Mouse (Mus musculus) heart, embryonic 10.5 days (tissue): ENCODE data around the gene Zfp185. TPM values are rescaled to one million over a fixed set of nuclear protein-coding genes. Genes with fewer than 3 reads are reported as not detected.

Source experiments
- DNase-seq: peaks from one replicate; pipeline ENCODE4 v3.0.0-alpha.2; 2017; ENCODE audit warnings: low spot score
- H3K27ac ChIP-seq: fragments of 300-500 bp; sonication (generic); 2 replicates; pipeline ENCODE4 v1.5.1; 2016; ENCODE audit warnings: mild to moderate bottlenecking
- H3K27me3 ChIP-seq: fragments of 300-500 bp; sonication (generic); 2 replicates; pipeline ENCODE4 v1.6.1; 2016; ENCODE audit warnings: mild to moderate bottlenecking; ENCODE audit not compliant: poor library complexity, insufficient read depth, severe bottlenecking
- H3K36me3 ChIP-seq: fragments of 300-500 bp; sonication (generic); 2 replicates; pipeline ENCODE4 v1.6.1; 2016; ENCODE audit warnings: mild to moderate bottlenecking, moderate library complexity
- H3K4me1 ChIP-seq: fragments of 300-500 bp; sonication (generic); 2 replicates; pipeline ENCODE4 v1.6.1; 2016; ENCODE audit warnings: mild to moderate bottlenecking
- H3K4me3 ChIP-seq: fragments of 300-500 bp; sonication (generic); 2 replicates; pipeline ENCODE4 v1.5.1; 2016; ENCODE audit warnings: mild to moderate bottlenecking, moderate library complexity
- H3K9me3 ChIP-seq: fragments of 300-500 bp; sonication (generic); 2 replicates; pipeline ENCODE4 v1.6.1; 2016; ENCODE audit warnings: mild to moderate bottlenecking, moderate library complexity
- WGBS: fragments of 180-500 bp; shearing (Covaris S2); methylation state at CpG from one replicate; pipeline ENCODE4 v1.1.7; 2016; 5-methylcytosine and 5-hydroxymethylcytosine counted together
- polyA plus RNA-seq: library from polyadenylated mRNA; unstranded; fragments of >200 nt; fragmentation: Nextera tagmentation; extraction: Ambion mirVana; gene quantifications from 2 replicates; pipeline ENCODE4 v1.2.1, GENCODE M21; 2016

Zfp185 gene
- polyA plus RNA-seq, 1 experiment from 2014 or later = 7.2 TPM

DNA sequence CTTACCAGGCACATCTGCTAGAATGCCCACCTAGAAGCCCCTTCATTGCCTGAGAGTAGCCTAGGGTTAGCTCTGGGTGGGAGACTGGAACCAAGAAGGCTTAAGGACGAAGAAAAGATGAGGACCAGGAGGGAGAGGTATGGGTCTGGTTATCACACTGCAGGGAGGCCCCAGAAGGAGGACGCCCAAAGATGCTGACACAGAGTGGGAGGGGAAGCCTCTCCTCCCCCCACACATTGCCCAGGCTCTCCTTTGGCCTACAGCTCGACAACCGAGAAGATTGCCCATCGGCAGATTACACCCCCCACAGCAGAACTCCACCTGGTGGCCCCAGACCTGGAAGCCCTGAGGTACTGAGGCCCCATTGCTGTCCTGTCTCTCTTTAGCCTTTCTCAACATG, 16.0 kb downstream of the Zfp185 start:
- 75% methylated on average over 5 of the region's 5 CpGs for WGBS
- H3K4me1 ChIP-seq = no peaks in the 10 kb centered on the region
- H3K4me3 ChIP-seq = no peak overlapping the region
- H3K27me3 ChIP-seq = peaks cover 22% of the 10 kb centered on the region; the same call in 1 of the 2 replicates
- no peak overlapping the region for H3K27ac ChIP-seq
- no peaks in the 10 kb centered on the region for H3K9me3 ChIP-seq
- no peaks in the 10 kb centered on the region for H3K36me3 ChIP-seq
- DNase-seq = no peak

- 51% methylated on average over 4 of the region's 4 CpGs for WGBS
- Histone ChIP-seq H3K4me1 (no peaks in the 10 kb centered on the region), H3K27me3 (peaks cover 10% of the 10 kb centered on the region; the same call in 1 of the 2 replicates), H3K9me3 (no peaks in the 10 kb centered on the region), H3K27ac (no peak overlapping the region), H3K36me3 (no peaks in the 10 kb centered on the region), H3K4me3 (no peak overlapping the region)
- no peak for DNase-seq
These were observed 18.5 kb downstream of the Zfp185 start for GRCm38 (mm10) chrX:73005678-73006077.

DNA sequence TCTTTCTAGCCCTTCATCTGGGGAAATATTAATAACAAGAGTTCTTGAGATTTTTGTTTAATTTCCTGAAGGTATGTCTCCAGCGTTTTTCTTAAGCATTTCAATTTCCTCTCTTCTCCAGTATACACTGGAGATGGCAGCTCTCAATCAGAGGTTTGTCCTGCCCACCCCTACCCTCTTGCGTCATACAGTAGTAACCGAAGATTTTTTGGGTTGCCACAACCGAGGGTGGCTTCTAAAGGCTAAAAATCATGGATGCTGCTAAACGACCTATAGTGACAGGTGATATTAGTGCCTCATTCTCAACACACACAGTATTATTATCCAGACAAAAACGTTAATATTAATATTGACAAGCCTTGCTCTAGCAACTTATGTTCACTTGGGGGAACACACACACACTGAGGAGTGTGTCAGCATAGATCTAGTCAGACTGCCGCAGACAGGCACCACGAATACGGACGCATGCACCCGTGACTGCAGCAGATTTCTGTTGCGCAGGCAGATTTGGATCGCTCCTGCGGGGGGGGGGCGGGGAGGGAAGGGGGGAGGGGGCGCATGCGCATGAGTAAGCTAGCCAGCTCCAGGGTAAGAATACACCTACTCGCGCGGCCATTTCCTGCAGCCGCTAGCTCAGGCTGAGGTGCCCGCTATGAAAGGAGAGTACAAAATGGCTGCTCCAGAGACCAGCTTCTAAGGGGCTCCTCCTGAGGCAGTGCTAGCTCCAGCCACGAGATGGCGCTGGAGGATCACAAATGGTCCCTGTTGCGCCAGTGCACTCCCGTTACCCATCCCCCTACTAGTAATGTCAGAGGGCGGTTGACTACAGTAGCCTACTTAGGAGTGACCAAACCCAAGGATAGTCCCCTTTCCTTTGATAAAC, 20.7 kb downstream of the Zfp185 start:
- Histone ChIP-seq H3K4me1 (no peaks in the 10 kb centered on the region), H3K36me3 (no peaks in the 10 kb centered on the region), H3K27me3 (no peaks in the 10 kb centered on the region), H3K4me3 (peak overlapping the region; percentile 54), H3K27ac (peak overlapping the region; percentile 72), H3K9me3 (no peaks in the 10 kb centered on the region)
- WGBS = 11% methylated on average over 24 of the region's 27 CpGs
- DNase-seq = peak; percentile 96

GRCm38 (mm10) chrX:73012846-73013245, 25.7 kb downstream of the Zfp185 start:
- Histone ChIP-seq H3K4me1 (no peaks in the 10 kb centered on the region), H3K36me3 (no peaks in the 10 kb centered on the region), H3K27ac (no peak overlapping the region), H3K27me3 (peaks cover 25% of the 10 kb centered on the region; the same call in 1 of the 2 replicates), H3K9me3 (no peaks in the 10 kb centered on the region), H3K4me3 (no peak overlapping the region)
- no peak for DNase-seq
- 59% methylated on average over 4 of the region's 4 CpGs for WGBS

DNA sequence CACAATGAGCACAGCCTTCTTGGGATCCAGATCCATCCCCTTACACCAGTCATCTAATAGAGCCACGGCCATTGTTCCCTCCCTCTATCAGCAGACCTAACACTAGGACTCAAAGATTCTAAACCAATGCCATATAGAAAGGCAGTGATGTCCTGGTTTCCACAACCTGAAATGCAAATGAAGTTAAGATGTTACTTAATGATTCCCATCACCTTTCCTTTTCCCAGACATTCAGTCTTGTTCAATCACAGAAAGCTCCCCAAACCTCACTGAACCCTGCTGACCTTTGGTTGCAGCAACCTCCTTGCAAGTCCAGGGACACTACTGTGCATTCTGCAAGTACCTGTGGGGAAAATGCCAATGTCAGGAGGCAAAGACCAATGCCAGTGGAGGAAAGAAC, 49.9 kb downstream of the Zfp185 start, which contains the start of gene Pnma5:
TSS of gene Pnma5 (minus strand) at position 101 of the 400 bp plus-strand sequence.
- Histone ChIP-seq H3K27me3 (peaks cover 7% of the 10 kb centered on the region; the same call in 1 of the 2 replicates), H3K36me3 (no peaks in the 10 kb centered on the region), H3K4me3 (no peak within 1 kb of the TSS), H3K27ac (no peak within 1 kb of the TSS), H3K4me1 (no peaks in the 10 kb centered on the region), H3K9me3 (no peaks in the 10 kb centered on the region)
- no peak for DNase-seq
- WGBS = 53% methylated on average over 1 of the region's 1 CpGs

DNA sequence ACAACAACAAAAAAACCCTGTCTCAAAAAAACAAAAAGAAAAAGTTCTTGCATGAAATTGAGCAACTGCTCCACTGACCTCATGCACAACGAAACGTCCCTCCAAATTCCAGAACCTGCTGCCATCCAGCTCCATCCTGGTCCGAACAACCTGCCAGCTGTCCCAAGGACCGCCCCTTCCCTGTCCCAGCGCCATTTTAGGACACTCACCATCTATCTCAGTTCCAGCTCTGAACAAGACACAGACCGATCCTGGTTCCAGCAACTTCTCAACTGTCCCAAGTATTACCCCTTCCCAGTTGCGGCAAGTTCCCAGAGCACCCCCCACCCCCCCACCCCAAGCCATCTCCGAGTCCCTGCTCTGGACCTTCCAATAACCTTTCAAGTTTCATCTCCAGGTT, 51.7 kb downstream of the Zfp185 start:
- H3K4me3 ChIP-seq = no peak overlapping the region
- peaks cover 7% of the 10 kb centered on the region; the same call in 1 of the 2 replicates for H3K27me3 ChIP-seq
- H3K4me1 ChIP-seq = no peaks in the 10 kb centered on the region
- no peak for DNase-seq
- H3K27ac ChIP-seq = no peak overlapping the region
- 76% methylated on average over 8 of the region's 8 CpGs for WGBS
- H3K9me3 ChIP-seq = no peaks in the 10 kb centered on the region
- H3K36me3 ChIP-seq = no peaks in the 10 kb centered on the region

- H3K4me1 ChIP-seq = no peaks in the 10 kb centered on the region
- 75% methylated on average over 12 of the region's 12 CpGs for WGBS
- no peaks in the 10 kb centered on the region for H3K9me3 ChIP-seq
- no peak overlapping the region for H3K27ac ChIP-seq
- H3K27me3 ChIP-seq = peaks cover 7% of the 10 kb centered on the region; the same call in 1 of the 2 replicates
- H3K36me3 ChIP-seq = no peaks in the 10 kb centered on the region
- DNase-seq = no peak
- no peak overlapping the region for H3K4me3 ChIP-seq
These were observed 52.5 kb downstream of the Zfp185 start for GRCm38 (mm10) chrX:73039666-73040065.

- Histone ChIP-seq H3K27me3 (no peaks in the 10 kb centered on the region; the same call in 1 of the 2 replicates), H3K4me3 (peak overlapping the region; percentile 22; the same call in 1 of the 2 replicates), H3K4me1 (no peaks in the 10 kb centered on the region), H3K36me3 (no peaks in the 10 kb centered on the region), H3K27ac (no peak overlapping the region), H3K9me3 (no peaks in the 10 kb centered on the region)
- 19% methylated on average over 14 of the region's 14 CpGs for WGBS
- DNase-seq = peak; percentile 90
These were observed 66.9 kb downstream of the Zfp185 start for GRCm38 (mm10) chrX:73053860-73054563.

- Histone ChIP-seq H3K27me3 (peaks cover 32% of the 10 kb centered on the region), H3K36me3 (no peaks in the 10 kb centered on the region), H3K4me1 (0 out of 2 replicates have a peak, but pooled peaks cover 3% of the 10 kb centered on the region), H3K27ac (no peak overlapping the region), H3K4me3 (no peak overlapping the region), H3K9me3 (no peaks in the 10 kb centered on the region)
- WGBS = 65% methylated on average over 1 of the region's 1 CpGs
- DNase-seq = no peak
These were observed 74.4 kb downstream of the Zfp185 start for GRCm38 (mm10) chrX:73061528-73061927.

- no peaks in the 10 kb centered on the region for H3K36me3 ChIP-seq
- H3K27me3 ChIP-seq = peaks cover 32% of the 10 kb centered on the region
- 0 out of 2 replicates have a peak, but pooled peaks cover 3% of the 10 kb centered on the region for H3K4me1 ChIP-seq
- DNase-seq = no peak
- no peak overlapping the region for H3K4me3 ChIP-seq
- no peak overlapping the region for H3K27ac ChIP-seq
- 53% methylated on average over 5 of the region's 5 CpGs for WGBS
- H3K9me3 ChIP-seq = no peaks in the 10 kb centered on the region
These were observed 75.2 kb downstream of the Zfp185 start for GRCm38 (mm10) chrX:73062323-73062722.

DNA sequence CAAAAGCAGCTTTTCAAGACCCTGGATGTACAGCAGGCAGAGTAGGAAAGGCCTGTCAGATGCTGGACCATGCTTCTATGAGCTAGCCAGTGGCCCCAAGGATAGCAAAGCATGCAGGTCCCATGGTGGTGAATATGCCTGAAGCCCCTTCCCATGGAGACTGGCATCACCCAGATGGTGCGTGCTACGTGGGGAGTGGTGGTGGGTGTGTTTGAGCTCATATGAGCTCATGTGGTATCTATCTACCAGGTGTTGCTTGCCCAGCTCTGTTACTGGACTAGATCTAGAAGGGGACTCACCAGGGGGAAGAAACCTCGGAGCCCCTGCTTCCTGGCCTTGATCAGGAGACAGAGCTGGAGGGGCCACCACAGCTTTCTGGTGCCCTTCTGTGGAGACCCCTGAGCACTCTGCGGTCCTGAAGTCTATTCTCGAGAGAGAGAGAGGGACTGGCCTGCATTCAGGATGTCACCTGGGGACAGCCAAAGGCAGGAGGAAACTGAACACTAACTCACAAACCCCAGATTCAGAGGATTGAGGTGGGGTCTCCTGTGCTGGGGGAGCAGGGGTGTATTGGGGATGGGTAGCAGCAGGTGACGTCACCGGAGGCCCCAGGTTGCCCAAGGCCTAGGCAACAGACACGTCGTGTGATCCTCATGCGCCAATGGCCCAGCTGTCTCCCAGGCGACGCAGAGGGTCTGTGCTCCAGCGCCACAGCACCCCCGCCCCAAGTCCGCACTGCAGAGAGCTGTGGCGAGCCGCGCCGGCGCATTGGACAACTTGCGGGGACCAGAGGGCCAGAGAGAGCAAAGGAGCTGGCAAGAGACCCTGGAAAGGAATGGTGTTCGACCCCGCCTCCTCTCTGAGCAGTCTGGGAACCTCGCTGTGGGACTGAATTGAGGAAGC, 76.6 kb downstream of the Zfp185 start:
- H3K4me3 ChIP-seq = peak overlapping the region; percentile 42
- H3K9me3 ChIP-seq = no peaks in the 10 kb centered on the region
- DNase-seq = no peak
- 0 out of 2 replicates have a peak, but pooled peaks cover 3% of the 10 kb centered on the region for H3K4me1 ChIP-seq
- H3K27me3 ChIP-seq = peaks cover 32% of the 10 kb centered on the region
- no peak overlapping the region for H3K27ac ChIP-seq
- H3K36me3 ChIP-seq = no peaks in the 10 kb centered on the region
- WGBS = 30% methylated on average over 24 of the region's 24 CpGs

- Histone ChIP-seq H3K36me3 (no peaks in the 10 kb centered on the region), H3K4me1 (0 out of 2 replicates have a peak, but pooled peaks cover 3% of the 10 kb centered on the region), H3K4me3 (peak within 1 kb of the TSS; percentile 42), H3K27me3 (peaks cover 32% of the 10 kb centered on the region), H3K27ac (no peak within 1 kb of the TSS), H3K9me3 (no peaks in the 10 kb centered on the region)
- no peak for DNase-seq
- WGBS = 25% methylated on average over 7 of the region's 7 CpGs
These were observed 77.3 kb downstream of the Zfp185 start, which contains the start of gene Pnma3 for GRCm38 (mm10) chrX:73064415-73064793. Pnma3 (plus strand) TSS chrX:73064787.
